20 mouse cellular contexts compared by ENCODE assay signal in the genomic region with DNA sequence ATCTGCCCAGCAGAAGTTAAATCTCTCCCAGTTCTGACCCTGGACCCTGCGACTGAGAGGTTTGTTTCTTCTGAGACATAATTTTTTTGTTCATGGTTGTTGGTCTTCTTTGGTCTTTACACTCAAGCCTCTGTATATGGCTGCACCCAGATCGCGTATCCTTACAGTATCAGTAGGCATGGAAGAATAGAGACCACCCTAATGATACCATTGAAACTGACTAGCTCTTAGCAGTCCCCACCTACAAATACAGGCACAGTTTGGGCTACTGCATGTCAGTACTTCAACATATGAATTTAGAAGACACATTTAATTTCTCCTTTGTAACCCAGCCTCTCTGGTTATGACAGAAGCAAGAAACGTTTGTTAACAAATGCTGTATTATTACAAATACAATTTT.
DNase-seq lines count a peak whose midpoint lies in the region; ATAC-seq lines count a peak whose summit lies in the region.
"Had no signal": no experiment of that assay in that cellular context is flagged by ENCODE, and none has a peak within 500 bp of the region (broad histone marks: within the 10 kb centered on the region; RNA-seq: fewer than 3 reads in every experiment).

No protein-coding gene starts in this region.

- H3K9me3 ChIP-seq in forebrain, embryonic 14.5 days (replicated peaks; ENCODE audit: control insufficient read depth, low read length): no peaks in the 10 kb centered on the region
- H3K9me3 ChIP-seq in forebrain, embryonic 13.5 days (replicated peaks): no peaks in the 10 kb centered on the region
- no peaks in the 10 kb centered on the region for H3K9me3 ChIP-seq in forebrain, embryonic 15.5 days
- H3K9me3 ChIP-seq in forebrain, embryonic 10.5 days: no peaks in the 10 kb centered on the region
- H3K9me3 ChIP-seq in midbrain, embryonic 13.5 days: no peaks in the 10 kb centered on the region
- H3K9me3 ChIP-seq in midbrain, embryonic 10.5 days (replicated peaks): no peaks in the 10 kb centered on the region
- no peaks in the 10 kb centered on the region for H3K9me3 ChIP-seq in neural tube, embryonic 11.5 days (ENCODE audit: control insufficient read depth, low read length)
- no peaks in the 10 kb centered on the region for H3K9me3 ChIP-seq in neural tube, embryonic 15.5 days (replicated peaks)
- H3K9me3 ChIP-seq: G1E had no signal

- no peaks in the 10 kb centered on the region for H3K27me3 ChIP-seq in forebrain, embryonic 14.5 days (replicated peaks; ENCODE audit: control insufficient read depth, insufficient read depth, low read length)
- no peaks in the 10 kb centered on the region for H3K27me3 ChIP-seq in forebrain, embryonic 13.5 days
- H3K27me3 ChIP-seq in forebrain, embryonic 15.5 days: no peaks in the 10 kb centered on the region
- no peaks in the 10 kb centered on the region for H3K27me3 ChIP-seq in forebrain, embryonic 10.5 days (ENCODE audit: poor library complexity, severe bottlenecking)
- no peaks in the 10 kb centered on the region for H3K27me3 ChIP-seq in midbrain, embryonic 13.5 days
- H3K27me3 ChIP-seq in midbrain, embryonic 10.5 days (ENCODE audit: low read depth, poor library complexity, severe bottlenecking): no peaks in the 10 kb centered on the region
- H3K27me3 ChIP-seq in neural tube, embryonic 11.5 days (ENCODE audit: control insufficient read depth, insufficient read depth, low read length): no peaks in the 10 kb centered on the region
- no peaks in the 10 kb centered on the region for H3K27me3 ChIP-seq in neural tube, embryonic 15.5 days (replicated peaks)
- H3K27me3 ChIP-seq: CH12.LX had no signal

- WGBS in forebrain, embryonic 14.5 days: 94% methylated on average over 4 of the region's 4 CpGs
- WGBS in forebrain, embryonic 13.5 days: 91% methylated on average over 4 of the region's 4 CpGs
- WGBS in forebrain, embryonic 15.5 days: 95% methylated on average over 4 of the region's 4 CpGs
- 95% methylated on average over 4 of the region's 4 CpGs for WGBS in forebrain, embryonic 10.5 days
- WGBS in midbrain, embryonic 13.5 days: 90% methylated on average over 4 of the region's 4 CpGs
- WGBS in midbrain, embryonic 10.5 days: 87% methylated on average over 4 of the region's 4 CpGs
- WGBS in neural tube, embryonic 11.5 days: 88% methylated on average over 4 of the region's 4 CpGs
- 93% methylated on average over 4 of the region's 4 CpGs for WGBS in neural tube, embryonic 15.5 days

- no peak overlapping the region for H3K4me2 ChIP-seq in forebrain, embryonic 14.5 days (ENCODE audit: low read length)
- no peak overlapping the region for H3K4me2 ChIP-seq in forebrain, embryonic 13.5 days
- H3K4me2 ChIP-seq in forebrain, embryonic 15.5 days (replicated peaks): no peak overlapping the region
- H3K4me2 ChIP-seq in midbrain, embryonic 13.5 days (replicated peaks): no peak overlapping the region
- H3K4me2 ChIP-seq in neural tube, embryonic 11.5 days (ENCODE audit: low read depth): no peak overlapping the region
- H3K4me2 ChIP-seq in neural tube, embryonic 15.5 days: no peak overlapping the region

- no peaks in the 10 kb centered on the region for H3K36me3 ChIP-seq in forebrain, embryonic 14.5 days (ENCODE audit: control insufficient read depth, insufficient read depth, low read length)
- H3K36me3 ChIP-seq in forebrain, embryonic 13.5 days (ENCODE audit: poor library complexity, severe bottlenecking): no peaks in the 10 kb centered on the region
- H3K36me3 ChIP-seq in forebrain, embryonic 15.5 days: no peaks in the 10 kb centered on the region
- H3K36me3 ChIP-seq in forebrain, embryonic 10.5 days (replicated peaks): no peaks in the 10 kb centered on the region
- H3K36me3 ChIP-seq in midbrain, embryonic 13.5 days: no peaks in the 10 kb centered on the region
- no peaks in the 10 kb centered on the region for H3K36me3 ChIP-seq in midbrain, embryonic 10.5 days
- H3K36me3 ChIP-seq in neural tube, embryonic 11.5 days (ENCODE audit: control insufficient read depth, insufficient read depth, low read length): no peaks in the 10 kb centered on the region
- H3K36me3 ChIP-seq in neural tube, embryonic 15.5 days: no peaks in the 10 kb centered on the region
- H3K36me3 ChIP-seq: G1E had no signal

- H3K27ac ChIP-seq in forebrain, embryonic 14.5 days (ENCODE audit: low read depth, low read length): no peak overlapping the region
- H3K27ac ChIP-seq in forebrain, embryonic 13.5 days: no peak overlapping the region
- H3K27ac ChIP-seq in forebrain, embryonic 15.5 days (replicated peaks): no peak overlapping the region
- H3K27ac ChIP-seq in forebrain, embryonic 10.5 days: no peak overlapping the region
- no peak overlapping the region for H3K27ac ChIP-seq in midbrain, embryonic 13.5 days
- no peak overlapping the region for H3K27ac ChIP-seq in midbrain, embryonic 10.5 days (replicated peaks)
- H3K27ac ChIP-seq in neural tube, embryonic 11.5 days (ENCODE audit: low read depth, low read length): no peak overlapping the region
- H3K27ac ChIP-seq in neural tube, embryonic 15.5 days (replicated peaks): no peak overlapping the region

- no peak overlapping the region for H3K9ac ChIP-seq in forebrain, embryonic 14.5 days (ENCODE audit: low read length)
- no peak overlapping the region for H3K9ac ChIP-seq in forebrain, embryonic 13.5 days
- H3K9ac ChIP-seq in forebrain, embryonic 15.5 days (replicated peaks): no peak overlapping the region
- H3K9ac ChIP-seq in midbrain, embryonic 13.5 days (replicated peaks): no peak overlapping the region
- no peak overlapping the region for H3K9ac ChIP-seq in neural tube, embryonic 11.5 days (ENCODE audit: low read length)
- H3K9ac ChIP-seq in neural tube, embryonic 15.5 days (replicated peaks): no peak overlapping the region

- H3K4me1 ChIP-seq in forebrain, embryonic 14.5 days (ENCODE audit: control insufficient read depth, insufficient read depth, low read length): no peaks in the 10 kb centered on the region
- H3K4me1 ChIP-seq in forebrain, embryonic 13.5 days: no peaks in the 10 kb centered on the region
- no peaks in the 10 kb centered on the region for H3K4me1 ChIP-seq in forebrain, embryonic 15.5 days
- H3K4me1 ChIP-seq in forebrain, embryonic 10.5 days: no peaks in the 10 kb centered on the region
- no peaks in the 10 kb centered on the region for H3K4me1 ChIP-seq in midbrain, embryonic 13.5 days (replicated peaks)
- no peaks in the 10 kb centered on the region for H3K4me1 ChIP-seq in midbrain, embryonic 10.5 days
- H3K4me1 ChIP-seq in neural tube, embryonic 11.5 days (ENCODE audit: control insufficient read depth, insufficient read depth, low read length): no peaks in the 10 kb centered on the region
- H3K4me1 ChIP-seq in neural tube, embryonic 15.5 days: no peaks in the 10 kb centered on the region

- no peak for DNase-seq in forebrain, embryonic 14.5 days (ENCODE audit: low spot score)
- no peak for DNase-seq in forebrain, embryonic 10.5 days (ENCODE audit: extremely low spot score, low spot score)
- DNase-seq in midbrain, embryonic 10.5 days (ENCODE audit: low spot score): no peak
- DNase-seq in neural tube, embryonic 11.5 days (ENCODE audit: low spot score): no peak
- DNase-seq: adrenal gland, adult 2 months; adrenal gland, adult 8-10 months; adrenal gland, postnatal 14 days; adrenal gland, postnatal 25 days; B cell, adult 2 months; cerebellum, adult 11 months; cerebellum, adult 11-12 months had no signal

- H3K4me3 ChIP-seq in forebrain, embryonic 14.5 days (ENCODE audit: low read depth, low read length): no peak overlapping the region
- H3K4me3 ChIP-seq in forebrain, embryonic 13.5 days: no peak overlapping the region
- no peak overlapping the region for H3K4me3 ChIP-seq in forebrain, embryonic 15.5 days
- no peak overlapping the region for H3K4me3 ChIP-seq in forebrain, embryonic 10.5 days
- H3K4me3 ChIP-seq in midbrain, embryonic 13.5 days (replicated peaks): no peak overlapping the region
- H3K4me3 ChIP-seq in midbrain, embryonic 10.5 days: no peak overlapping the region
- H3K4me3 ChIP-seq in neural tube, embryonic 11.5 days (ENCODE audit: low read depth, low read length): no peak overlapping the region
- no peak overlapping the region for H3K4me3 ChIP-seq in neural tube, embryonic 15.5 days (replicated peaks)

- ATAC-seq in forebrain, embryonic 14.5 days: 0 out of 2 replicates have a peak, but pooled peaks have one; percentile 18
- ATAC-seq in forebrain, embryonic 13.5 days: no peak
- ATAC-seq in forebrain, embryonic 15.5 days (replicated peaks): 0 out of 2 replicates have a peak, but pooled peaks have one; percentile 53
- ATAC-seq in midbrain, embryonic 13.5 days: peak; percentile 63; the same call in 1 of the 2 replicates
- 0 out of 2 replicates have a peak, but pooled peaks have one; percentile 45 for ATAC-seq in neural tube, embryonic 11.5 days (ENCODE audit: insufficient read depth, low FRiP score, low TSS enrichment)
- no peak for ATAC-seq in neural tube, embryonic 15.5 days (ENCODE audit: low FRiP score)
- ATAC-seq: activated CD4-positive, CD25-positive, alpha-beta regulatory T cell, adult 4 months; CD4-positive, CD25-positive, alpha-beta regulatory T cell, adult 4 months; Patski had no signal

Comparison
In these comparisons a context has a peak if more than half of its experiments do, and no peak if none do; other contexts are left out.
1. ATAC-seq: peak in forebrain, embryonic 14.5 days (single experiment), forebrain, embryonic 15.5 days (single experiment), midbrain, embryonic 13.5 days (single experiment) and neural tube, embryonic 11.5 days (single experiment); none in forebrain, embryonic 13.5 days (single experiment) and neural tube, embryonic 15.5 days (single experiment).